Comparison of ENCODE assay signal across 8 mouse cellular contexts in the genomic region with DNA sequence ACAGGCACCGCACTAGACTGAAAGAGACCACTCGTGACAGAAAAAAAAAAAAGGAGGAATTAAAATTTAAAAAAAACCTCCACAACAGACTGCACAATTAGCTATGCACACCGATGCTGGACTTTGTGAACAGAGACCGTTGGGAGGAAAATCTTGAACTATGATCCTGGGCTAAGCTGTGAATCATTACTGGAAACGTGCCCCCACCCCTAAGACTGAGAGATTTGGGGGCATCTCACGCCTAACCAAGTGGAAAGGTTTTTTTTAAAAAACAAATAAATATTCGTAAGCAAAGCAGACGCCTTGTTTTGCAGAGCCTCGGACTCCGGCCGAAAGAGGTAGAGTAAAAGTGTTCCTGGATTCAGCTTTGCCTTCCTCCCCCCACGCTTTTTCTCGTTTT. TPM values are rescaled to one million over a fixed set of nuclear protein-coding genes. Genes with fewer than 3 reads are reported as not detected.
DNase-seq lines count a peak whose midpoint lies in the region; ATAC-seq and TF ChIP-seq lines count a peak whose summit lies in the region.

No protein-coding gene starts in this region.

- no peaks in the 10 kb centered on the region for H3K79me2 ChIP-seq in C2C12 (ENCODE audit: control insufficient read depth, insufficient read depth)

- DNase-seq in heart, embryonic 10.5 days (ENCODE audit: low spot score) = no peak
- DNase-seq in heart, postnatal 25 days (ENCODE audit: low spot score) = no peak
- no peak for DNase-seq in urinary bladder, postnatal 10 days (ENCODE audit: low spot score)
- no peak for DNase-seq in gastrocnemius, postnatal 36 days
- no peak for DNase-seq in cerebellum, adult 11-12 months

- intact Hi-C loops in heart, postnatal 25 days (cut with DNase I) = loop anchor here (10.0 kb wide), 1 partner anchor 1861 kb away; no protein-coding TSS in a partner anchor
- intact Hi-C loops in gastrocnemius, postnatal 36 days (cut with DNase I) = no loop called here

- no peak overlapping the region for H3ac ChIP-seq in C2C12 (ENCODE audit: control insufficient read depth, insufficient read length, low read depth)

- no peaks in the 10 kb centered on the region for H3K36me3 ChIP-seq in heart, embryonic 10.5 days
- H3K36me3 ChIP-seq in C2C12 (ENCODE audit: control insufficient read depth, insufficient read depth) = no peaks in the 10 kb centered on the region
- no peaks in the 10 kb centered on the region for H3K36me3 ChIP-seq in forebrain, embryonic 15.5 days
- H3K36me3 ChIP-seq in liver, embryonic 12.5 days = no peaks in the 10 kb centered on the region

- no peak for TF ChIP-seq CTCF in C2C12 (IDR thresholded peaks at IDR 0.05; ENCODE audit: control insufficient read depth, insufficient read depth, insufficient read length)

- peaks cover 29% of the 10 kb centered on the region for H3K27me3 ChIP-seq in heart, embryonic 10.5 days (ENCODE audit: insufficient read depth, poor library complexity, severe bottlenecking)
- H3K27me3 ChIP-seq in C2C12 (ENCODE audit: control insufficient read depth, insufficient read depth, insufficient read length) = no peaks in the 10 kb centered on the region
- 0 out of 2 replicates have a peak, but pooled peaks cover 4% of the 10 kb centered on the region for H3K27me3 ChIP-seq in forebrain, embryonic 15.5 days
- peaks cover 63% of the 10 kb centered on the region for H3K27me3 ChIP-seq in liver, embryonic 12.5 days (replicated peaks)

- peak overlapping the region; percentile 68 for H3K4me3 ChIP-seq in heart, embryonic 10.5 days
- H3K4me3 ChIP-seq in C2C12 (ENCODE audit: insufficient read depth, poor library complexity, severe bottlenecking) = peak overlapping the region; percentile 14
- peak overlapping the region; percentile 65 for H3K4me3 ChIP-seq in forebrain, embryonic 15.5 days
- H3K4me3 ChIP-seq in liver, embryonic 12.5 days = peak overlapping the region; percentile 53

- WGBS in heart, embryonic 10.5 days = 2% methylated on average over 13 of the region's 13 CpGs
- WGBS in forebrain, embryonic 15.5 days = under 1% methylated on average over 13 of the region's 13 CpGs
- WGBS in liver, embryonic 12.5 days (ENCODE audit: insufficient replicate concordance) = 2% methylated on average over 13 of the region's 13 CpGs

- ATAC-seq in forebrain, embryonic 15.5 days (replicated peaks) = no peak
- ATAC-seq in liver, embryonic 12.5 days = no peak

- no peaks in the 10 kb centered on the region for H3K79me3 ChIP-seq in C2C12 (ENCODE audit: low read depth)

- peaks cover 21% of the 10 kb centered on the region for H3K4me1 ChIP-seq in heart, embryonic 10.5 days
- H3K4me1 ChIP-seq in forebrain, embryonic 15.5 days = peaks cover 28% of the 10 kb centered on the region
- H3K4me1 ChIP-seq in liver, embryonic 12.5 days = no peaks in the 10 kb centered on the region; the same call in 1 of the 2 replicates

- no peaks in the 10 kb centered on the region for H3K9me3 ChIP-seq in heart, embryonic 10.5 days
- H3K9me3 ChIP-seq in forebrain, embryonic 15.5 days = no peaks in the 10 kb centered on the region
- H3K9me3 ChIP-seq in liver, embryonic 12.5 days (replicated peaks) = no peaks in the 10 kb centered on the region

- peak overlapping the region; percentile 98 for H3K4me2 ChIP-seq in forebrain, embryonic 15.5 days (replicated peaks)
- peak overlapping the region; percentile 70 for H3K4me2 ChIP-seq in liver, embryonic 12.5 days

- no peak overlapping the region for H3K27ac ChIP-seq in heart, embryonic 10.5 days
- H3K27ac ChIP-seq in forebrain, embryonic 15.5 days (replicated peaks) = peak overlapping the region; percentile 84
- H3K27ac ChIP-seq in liver, embryonic 12.5 days = no peak overlapping the region

- peak overlapping the region; percentile 59 for H3K9ac ChIP-seq in forebrain, embryonic 15.5 days (replicated peaks)
- no peak overlapping the region for H3K9ac ChIP-seq in liver, embryonic 12.5 days

TF ChIP-seq in C2C12, 6 proteins besides CTCF, POLR2A, EP300 and RAD21:
- TF ChIP-seq FOSL1 (IDR thresholded peaks at IDR 0.05; ENCODE audit: insufficient read depth, low read length, poor library complexity, severe bottlenecking) = no peak
- no peak for TF ChIP-seq MYOG (IDR thresholded peaks at IDR 0.05; ENCODE audit: control insufficient read depth, extremely low read depth, insufficient read length)
- TF ChIP-seq MAX (IDR thresholded peaks at IDR 0.05) = no peak
- no peak for TF ChIP-seq USF1 (IDR thresholded peaks at IDR 0.05; ENCODE audit: low read depth)
- TF ChIP-seq MYOD1 (IDR thresholded peaks at IDR 0.05; ENCODE audit: control insufficient read depth, insufficient read length, low read depth) = no peak
- TF ChIP-seq CEBPB (IDR thresholded peaks at IDR 0.05; ENCODE audit: low read depth) = no peak

RNA-seq across cellular contexts. Expression of gene Pcdh17, which starts 0.4 kb away (rescaled TPM):
- 1.5 and 3.4 TPM in 2 replicates for polyA plus RNA-seq in heart, embryonic 10.5 days (2016; fragmentation: Nextera tagmentation; extraction: Ambion mirVana)
- 1 to 10 TPM; 3.3 to 4.4 TPM for total RNA-seq in heart, postnatal 25 days (2021)
- 0.01 TPM for polyA plus RNA-seq in C2C12 (2012; fragmentation: generic; extraction: Trizol)
- 15.3 and 17.4 TPM in 2 replicates for polyA plus RNA-seq in forebrain, embryonic 15.5 days (2015; fragmentation: Nextera tagmentation; extraction: Ambion mirVana)
- polyA plus RNA-seq in liver, embryonic 12.5 days (2016; fragmentation: Nextera tagmentation; extraction: Ambion mirVana) = 1.4 TPM in 2 replicates
- total RNA-seq in gastrocnemius, postnatal 36 days (2021) = under 1 TPM; 0.62 to 0.87 TPM

Comparison
In these comparisons a context has a peak if more than half of its experiments do, and no peak if none do; other contexts are left out.
1. H3K4me3 ChIP-seq: peak in every context shown above with its lines; median percentile 68 in heart, embryonic 10.5 days; 65 in forebrain, embryonic 15.5 days; 53 in liver, embryonic 12.5 days; 14 in C2C12.